Mouse (Mus musculus): Measurements from ENCODE around the gene Olfr402. TPM values are rescaled to one million over a fixed set of nuclear protein-coding genes. Genes with fewer than 3 reads are reported as not detected.
"Not testable (repeated sequence)": the region's sequence is repeated elsewhere in the genome, so short reads cannot be mapped to it uniquely, and the experiment has no call there.

The Olfr402 gene
- not detected for total RNA-seq (2021)
- long read RNA-seq, experiment 1, result 0 reads
- long read RNA-seq, experiment 2, result 0 reads

DNA sequence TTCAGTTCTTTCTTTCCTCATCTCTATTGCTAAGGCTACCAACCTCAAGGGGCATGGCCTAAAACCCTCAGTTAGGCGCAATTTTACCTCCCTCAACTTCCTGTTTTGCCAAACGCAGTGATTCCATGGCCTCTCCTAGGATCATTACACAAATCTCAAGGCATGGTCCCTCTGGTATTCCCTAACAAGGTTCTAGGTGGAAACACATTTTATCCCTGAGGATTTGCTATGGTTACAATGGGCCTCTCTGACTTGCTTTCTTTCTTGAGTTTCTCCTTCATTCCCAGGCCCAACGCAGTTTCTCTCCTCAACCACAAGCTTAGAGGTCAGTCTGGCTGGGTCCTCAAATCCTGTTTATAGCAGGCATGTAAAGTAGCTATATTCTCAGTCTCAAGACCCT is at the start of gene Olfr402:
Olfr402 (plus strand) TSS at position 301 of the 400 bp plus-strand sequence.
- DNase-seq, result no peak

GRCm38 (mm10) chr11:74105066-74105465 is 48.3 kb upstream of the Olfr402 start:
- DNase-seq, result no peak

DNA sequence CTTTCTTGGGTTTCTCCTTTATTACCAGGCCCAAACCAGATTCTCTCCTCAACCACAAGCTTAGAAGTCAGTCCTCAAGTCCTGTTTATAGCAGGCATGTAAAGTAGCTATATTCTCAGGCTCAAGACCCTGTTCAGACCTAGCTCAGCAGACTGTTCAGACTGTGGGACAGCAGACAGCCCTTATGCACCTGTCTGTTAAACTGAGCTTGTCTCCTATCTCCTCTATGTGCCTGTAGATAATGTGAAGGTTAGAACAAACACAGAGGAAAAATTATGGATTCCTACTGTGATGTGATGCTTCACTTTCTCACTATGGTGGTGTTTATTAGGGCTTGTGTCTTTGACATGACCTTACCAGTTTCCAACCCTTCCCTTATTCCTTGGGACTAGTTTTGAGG is 39.9 kb upstream of the Olfr402 start, which contains the start of gene Olfr401:
Olfr401 (plus strand) TSS at position 301 of the 400 bp plus-strand sequence.
- no peak for DNase-seq

GRCm38 (mm10) chr11:74140001-74140400 is 13.3 kb upstream of the Olfr402 start:
- not testable (repeated sequence) for DNase-seq

- no peak for DNase-seq
These were observed 7.5 kb upstream of the Olfr402 start for GRCm38 (mm10) chr11:74145866-74146265.

- DNase-seq, result no peak
These were observed 15.4 kb downstream of the Olfr402 start for GRCm38 (mm10) chr11:74168771-74169170.

DNA sequence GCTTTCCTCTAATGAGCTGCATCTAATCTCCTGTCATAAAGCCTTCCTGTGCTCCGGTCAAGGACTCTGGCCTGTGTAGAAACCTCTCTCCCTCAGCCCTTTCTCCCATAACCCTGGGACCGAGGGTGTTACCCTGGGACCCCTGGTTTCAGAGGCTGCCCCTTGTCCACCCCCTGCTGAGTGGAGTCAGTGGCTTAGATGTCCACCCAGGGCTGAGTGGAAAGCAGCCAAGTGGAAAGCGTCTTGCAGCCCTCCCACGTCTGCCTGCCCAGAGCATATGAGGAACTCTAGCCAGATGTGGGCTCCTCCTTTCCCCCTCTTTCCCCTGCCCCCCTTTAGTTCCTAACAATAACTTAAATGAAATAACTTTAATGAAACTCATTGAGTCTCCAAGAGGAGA is 29.8 kb downstream of the Olfr402 start:
- no peak for DNase-seq

DNA sequence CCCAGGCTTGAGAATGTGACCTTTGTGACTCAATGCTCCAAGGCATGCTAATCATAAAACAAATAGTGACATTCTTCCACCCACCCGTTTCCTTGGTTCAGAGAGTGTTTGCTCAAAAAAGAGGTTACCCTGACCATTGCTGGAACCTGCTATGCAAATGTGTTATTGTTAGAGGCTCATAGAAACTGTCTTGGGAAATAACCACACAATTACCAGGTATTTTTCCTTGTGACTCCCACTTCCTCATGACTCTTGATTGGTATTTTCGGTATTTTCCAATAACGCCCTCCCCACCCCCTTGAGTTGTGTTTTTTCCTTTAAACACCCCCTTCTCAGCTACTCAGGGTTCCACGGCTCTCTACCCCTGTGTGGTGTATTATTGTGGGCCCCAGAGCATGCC is 30.4 kb downstream of the Olfr402 start:
- DNase-seq, result no peak

DNA sequence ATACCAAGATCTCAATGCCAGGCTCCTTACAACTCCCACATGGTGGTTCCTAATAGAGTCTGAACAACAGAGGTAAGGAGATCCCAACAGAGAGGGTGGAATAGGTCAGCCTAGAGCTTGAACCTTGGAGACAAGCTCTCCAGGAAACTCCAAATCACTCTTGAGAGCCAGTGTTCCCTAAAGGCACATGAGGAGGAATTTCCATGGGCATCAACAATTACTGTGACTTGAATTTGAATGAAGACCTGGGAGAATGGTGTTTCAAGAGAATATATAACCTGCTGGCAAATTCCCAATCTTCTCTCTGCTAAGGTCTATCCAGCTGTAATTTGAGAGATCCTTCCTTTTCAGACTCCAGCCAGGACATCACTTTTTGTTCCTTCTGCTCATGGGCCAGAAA is 32.6 kb downstream of the Olfr402 start, which contains the start of gene Olfr403:
Olfr403 (plus strand) TSS at position 301 of the 400 bp plus-strand sequence.
- DNase-seq, result no peak

Other genes with a start within 250 kb of the Olfr402 start
- gene Olfr395, start 244.2 kb upstream of the Olfr402 start, total RNA-seq (2021), result not detected
- not detected for gene Olfr23, start 216.9 kb upstream of the Olfr402 start, total RNA-seq (2021)
- gene Olfr397, start 192.7 kb upstream of the Olfr402 start, total RNA-seq (2021), result not detected
- not detected for gene Olfr398, start 163.1 kb upstream of the Olfr402 start, total RNA-seq (2021)
- gene Olfr139, start 97.0 kb upstream of the Olfr402 start, total RNA-seq (2021), result not detected
- not detected for gene Olfr399, start 96.9 kb upstream of the Olfr402 start, total RNA-seq (2021)
- gene Zfp616, start 83.6 kb upstream of the Olfr402 start, total RNA-seq (2021), result not detected
- gene Olfr401, start 39.8 kb upstream of the Olfr402 start, total RNA-seq (2021), result not detected
- gene Olfr403, start 32.7 kb downstream of the Olfr402 start, total RNA-seq (2021), result not detected
- gene Olfr43, start 57.9 kb downstream of the Olfr402 start, total RNA-seq (2021), result not detected
- gene Olfr406, start 106.3 kb downstream of the Olfr402 start, total RNA-seq (2021), result not detected
- not detected for gene Olfr59, start 130.2 kb downstream of the Olfr402 start, total RNA-seq (2021)
- gene Olfr410, start 184.5 kb downstream of the Olfr402 start, total RNA-seq (2021), result not detected
- not detected for gene Olfr411, start 199.1 kb downstream of the Olfr402 start, total RNA-seq (2021)
- not detected for gene Olfr412, start 208.5 kb downstream of the Olfr402 start, total RNA-seq (2021)

All from adrenal gland, postnatal 36 days (tissue).